ENCODE assay signal across 20 mouse cellular contexts in genomic region chr6:141375155-141375554, GRCm38 (mm10).
A peak's percentile ranks its signal among the peaks of the same experiment; 100 is the strongest.
DNase-seq lines count a peak whose midpoint lies in the region; ATAC-seq and TF ChIP-seq lines count a peak whose summit lies in the region.
"Had no signal": no experiment of that assay in that cellular context is flagged by ENCODE, and none has a peak within 500 bp of the region (broad histone marks: within the 10 kb centered on the region; RNA-seq: fewer than 3 reads in every experiment).

No protein-coding gene starts in this region.

- no peak for DNase-seq in cerebellum, adult 11 months
- no peak for DNase-seq in kidney, adult 2 months
- no peak for DNase-seq in kidney, adult 18-20 months
- DNase-seq in lung, postnatal 14 days = no peak
- DNase-seq in stomach, postnatal 0 days (ENCODE audit: low spot score) = no peak
- DNase-seq in natural killer cell, adult 2 months (ENCODE audit: low spot score in 2 of 2) = no peak
- DNase-seq: adrenal gland, adult 2 months; kidney, postnatal 10 days; right cerebral cortex, postnatal 25 days; thymus, postnatal 25 days had no signal

- no peaks in the 10 kb centered on the region for H3K27me3 ChIP-seq in kidney, adult 2 months (replicated peaks; ENCODE audit: control insufficient read depth, insufficient read depth, low read length)
- H3K27me3 ChIP-seq in lung, embryonic 15.5 days = no peaks in the 10 kb centered on the region
- H3K27me3 ChIP-seq in stomach, postnatal 0 days (ENCODE audit: control insufficient read depth, insufficient read depth, low read length) = no peaks in the 10 kb centered on the region
- H3K27me3 ChIP-seq: limb, embryonic 12.5 days; megakaryocyte, embryonic 14.5 days; neural tube, embryonic 12.5 days had no signal

- H3K36me3 ChIP-seq in kidney, adult 2 months (ENCODE audit: control insufficient read depth, insufficient read depth, low read length) = no peaks in the 10 kb centered on the region
- H3K36me3 ChIP-seq in lung, embryonic 15.5 days = no peaks in the 10 kb centered on the region
- no peaks in the 10 kb centered on the region for H3K36me3 ChIP-seq in stomach, postnatal 0 days (ENCODE audit: control insufficient read depth, insufficient read depth, low read length)
- H3K36me3 ChIP-seq: G1E; hindbrain, embryonic 10.5 days; limb, embryonic 12.5 days; neural tube, embryonic 12.5 days had no signal

- H3K27ac ChIP-seq in kidney, adult 2 months (ENCODE audit: insufficient read depth, low read depth, low read length) = 0 out of 2 replicates have a peak overlapping the region, but pooled peaks have one; percentile 2
- peak overlapping the region; percentile 17; the same call in 1 of the 2 replicates for H3K27ac ChIP-seq in lung, embryonic 15.5 days
- H3K27ac ChIP-seq in stomach, postnatal 0 days (replicated peaks) = no peak overlapping the region
- H3K27ac ChIP-seq: hindbrain, embryonic 10.5 days; left cerebral cortex, adult 2 months; limb, embryonic 12.5 days; neural tube, embryonic 12.5 days had no signal

- TF ChIP-seq CTCF in kidney, adult 2 months (conservative IDR thresholded peaks at IDR 0.05; ENCODE audit: insufficient read depth, insufficient read length, low read depth, low read length) = peak; percentile 42
- TF ChIP-seq CTCF in stomach, postnatal 0 days (IDR thresholded peaks at IDR 0.05; ENCODE audit: low read depth) = peak; percentile 54

- TF ChIP-seq POLR2A in kidney, adult 2 months (IDR thresholded peaks at IDR 0.05; ENCODE audit: low read depth, low read length) = no peak

- H3K4me1 ChIP-seq in kidney, adult 2 months (ENCODE audit: control insufficient read depth, insufficient read depth, low read length) = no peaks in the 10 kb centered on the region
- H3K4me1 ChIP-seq in lung, embryonic 15.5 days = peaks cover 6% of the 10 kb centered on the region; the same call in 1 of the 2 replicates
- no peaks in the 10 kb centered on the region for H3K4me1 ChIP-seq in stomach, postnatal 0 days (replicated peaks; ENCODE audit: control insufficient read depth, insufficient read depth)
- H3K4me1 ChIP-seq: hindbrain, embryonic 10.5 days; limb, embryonic 12.5 days; megakaryocyte, embryonic 14.5 days; neural tube, embryonic 12.5 days had no signal

- ATAC-seq in cerebellum, adult (ENCODE audit: insufficient number of reproducible peaks, low FRiP score, low TSS enrichment) = peak; percentile 64; the same call in 1 of the 2 replicates
- ATAC-seq in lung, embryonic 15.5 days (ENCODE audit: borderline replicate concordance, extremely low read depth, low FRiP score, low TSS enrichment) = no peak
- no peak for ATAC-seq in stomach, postnatal 0 days (ENCODE audit: low FRiP score, low TSS enrichment)
- ATAC-seq: CD4-positive, CD25-positive, alpha-beta regulatory T cell, adult 4 months; inflammation-experienced regulatory T-cells, adult 6 months had no signal

- no peak overlapping the region for H3K4me3 ChIP-seq in kidney, adult 2 months (ENCODE audit: insufficient read depth, low read depth, low read length)
- H3K4me3 ChIP-seq in lung, embryonic 15.5 days = no peak overlapping the region
- H3K4me3 ChIP-seq in stomach, postnatal 0 days (ENCODE audit: low read depth, low read length) = no peak overlapping the region
- H3K4me3 ChIP-seq: hindbrain, embryonic 10.5 days; left cerebral cortex, adult 2 months; limb, embryonic 12.5 days; megakaryocyte, embryonic 14.5 days; neural tube, embryonic 12.5 days had no signal

- no peaks in the 10 kb centered on the region for H3K9me3 ChIP-seq in lung, embryonic 15.5 days
- H3K9me3 ChIP-seq in stomach, postnatal 0 days (ENCODE audit: control insufficient read depth, low read length) = no peaks in the 10 kb centered on the region
- H3K9me3 ChIP-seq: hindbrain, embryonic 10.5 days; limb, embryonic 12.5 days; megakaryocyte, embryonic 14.5 days; neural tube, embryonic 12.5 days had no signal

- WGBS in kidney, adult 2 months = 55% methylated on average over 4 of the region's 4 CpGs
- 62% methylated on average over 4 of the region's 4 CpGs for WGBS in lung, embryonic 15.5 days
- WGBS in stomach, postnatal 0 days = 65% methylated on average over 4 of the region's 4 CpGs

- no peak overlapping the region for H3K4me2 ChIP-seq in lung, embryonic 15.5 days
- no peak overlapping the region for H3K4me2 ChIP-seq in stomach, postnatal 0 days (replicated peaks; ENCODE audit: low read depth)
- H3K4me2 ChIP-seq: limb, embryonic 12.5 days; neural tube, embryonic 12.5 days had no signal

- H3K9ac ChIP-seq in lung, embryonic 15.5 days = no peak overlapping the region
- H3K9ac ChIP-seq in stomach, postnatal 0 days (ENCODE audit: low read length) = no peak overlapping the region
- H3K9ac ChIP-seq: limb, embryonic 12.5 days; neural tube, embryonic 12.5 days had no signal

- no peak for TF ChIP-seq EP300 in stomach, postnatal 0 days (optimal IDR thresholded peaks at IDR 0.05)
